Mouse (Mus musculus): ENCODE results near the gene Stam. TPM values are rescaled to one million over a fixed set of nuclear protein-coding genes. Genes with fewer than 3 reads are reported as not detected.

Stam gene
- total RNA-seq, 2 experiments from 2014 or later: 26.6 to 26.9 TPM

DNA sequence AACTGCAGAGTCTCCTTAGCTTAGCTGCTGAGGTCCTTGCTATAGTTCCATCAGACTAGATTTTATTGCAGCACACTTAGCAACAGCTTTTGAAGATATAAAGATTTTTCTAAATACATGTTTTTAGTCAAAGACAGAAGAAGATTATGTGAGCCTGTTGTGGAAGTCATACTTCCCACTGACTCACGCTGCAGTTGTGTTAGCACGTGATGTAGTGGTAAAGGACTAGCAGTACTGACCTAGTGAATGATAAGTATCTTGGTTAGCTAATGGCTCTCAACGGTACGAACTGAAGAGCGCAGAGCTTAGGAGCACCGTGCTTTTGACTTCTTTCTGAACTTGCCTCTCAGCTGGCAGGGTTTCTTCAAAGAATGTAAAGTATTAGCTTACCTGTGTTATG, 52.5 kb downstream of the Stam start:
- DNase-seq: no peak

DNA sequence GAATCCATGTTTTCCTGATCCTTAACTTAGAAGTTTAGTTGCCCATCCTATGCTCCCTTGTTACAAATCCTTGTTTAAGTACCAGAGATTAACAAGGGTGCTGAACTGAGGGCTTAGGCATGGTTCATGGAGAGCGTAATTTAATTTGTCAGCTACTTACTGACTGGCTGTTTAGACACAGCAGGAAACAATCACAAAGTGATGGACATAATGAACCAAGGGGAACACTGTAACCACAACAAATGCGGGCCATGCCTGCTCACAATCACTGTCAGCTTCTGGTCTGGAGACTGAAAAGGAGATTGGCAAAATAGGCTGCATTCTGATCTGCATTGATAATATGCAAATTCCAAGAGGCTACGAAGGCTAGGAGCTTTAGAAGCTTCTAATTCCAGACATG, 53.7 kb downstream of the Stam start:
- DNase-seq: no peak

GRCm38 (mm10) chr2:14130641-14131339, 56.9 kb downstream of the Stam start:
- no peak for DNase-seq

GRCm38 (mm10) chr2:14132468-14133326, 58.8 kb downstream of the Stam start:
- DNase-seq: no peak

- DNase-seq: peak; percentile 43 to 59
These were observed 63.0 kb downstream of the Stam start for GRCm38 (mm10) chr2:14136906-14137305.

- no peak for DNase-seq
These were observed 65.7 kb downstream of the Stam start for GRCm38 (mm10) chr2:14139590-14139989.

DNA sequence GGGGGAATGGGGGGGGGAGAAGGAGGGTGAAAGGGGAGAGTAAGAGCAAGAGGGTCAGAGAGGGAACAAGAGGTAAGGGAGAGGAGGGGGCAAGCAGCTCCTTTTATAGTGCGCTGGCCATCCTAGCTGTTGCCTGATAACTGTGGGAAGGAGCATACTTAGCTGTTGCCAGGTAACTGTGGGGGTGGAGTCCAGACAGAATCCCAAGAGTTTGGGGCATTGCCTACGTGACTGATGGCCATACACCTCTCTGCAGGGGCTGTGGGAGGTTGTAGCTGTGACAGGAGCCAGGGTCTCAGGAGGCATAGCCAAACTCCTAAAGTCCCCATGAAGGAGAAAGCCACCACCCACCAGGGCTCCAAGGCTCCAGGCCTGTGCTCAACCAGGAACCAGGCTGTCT, 66.1 kb downstream of the Stam start:
- DNase-seq: no peak

GRCm38 (mm10) chr2:14145311-14145710, 71.4 kb downstream of the Stam start:
- DNase-seq: peak; percentile 65 to 76

- DNase-seq: no peak
These were observed 73.0 kb downstream of the Stam start for GRCm38 (mm10) chr2:14146913-14147312.

- no peak for DNase-seq
These were observed 76.9 kb downstream of the Stam start for GRCm38 (mm10) chr2:14150829-14151228.

GRCm38 (mm10) chr2:14151854-14152253, 78.0 kb downstream of the Stam start:
- no peak for DNase-seq

GRCm38 (mm10) chr2:14159047-14159446, 85.1 kb downstream of the Stam start:
- DNase-seq: no peak

- no peak for DNase-seq
These were observed 85.9 kb downstream of the Stam start for GRCm38 (mm10) chr2:14159756-14160155.

GRCm38 (mm10) chr2:14164459-14165030, 90.6 kb downstream of the Stam start:
- peak; percentile 24 to 43 for DNase-seq

DNA sequence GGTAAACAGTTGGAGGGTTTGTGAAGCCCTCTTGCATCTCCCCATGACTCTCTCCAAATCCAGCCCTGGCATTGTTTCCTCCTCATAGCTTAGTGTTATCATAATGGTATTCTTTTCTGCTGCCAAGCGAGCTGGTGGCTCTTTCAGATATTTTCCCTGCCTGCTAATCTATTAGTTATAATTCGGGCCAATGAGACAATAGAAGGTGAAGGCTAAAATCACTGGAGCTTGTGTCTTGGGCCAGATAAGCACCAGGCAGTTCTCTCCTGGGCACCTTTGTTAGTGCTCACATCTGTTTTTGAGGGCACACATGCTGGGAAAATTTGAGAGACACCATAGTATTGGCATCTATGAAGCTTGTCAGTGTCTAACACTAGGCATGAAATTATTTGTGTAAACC, 91.2 kb downstream of the Stam start:
- DNase-seq: no peak

GRCm38 (mm10) chr2:14165618-14166344, 91.9 kb downstream of the Stam start:
- DNase-seq: peak; percentile 10 to 68

DNA sequence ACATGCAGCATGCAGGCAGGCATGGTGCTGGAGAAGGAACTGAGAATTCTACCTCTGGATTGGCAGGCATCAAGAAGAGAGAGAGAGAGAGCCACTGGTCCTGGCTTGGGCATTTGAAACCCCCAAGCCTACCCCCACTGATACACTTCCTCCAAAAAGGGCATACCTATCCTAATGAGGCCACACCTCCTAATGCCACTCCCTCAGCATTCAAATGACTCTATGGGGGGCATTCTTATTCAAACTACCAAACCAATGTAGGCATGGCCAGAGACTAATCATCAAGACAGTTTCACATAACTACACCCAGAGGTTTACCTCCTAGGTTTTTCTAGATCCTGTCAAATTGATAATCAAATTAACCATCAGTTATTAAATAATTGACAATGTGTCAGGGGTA, 93.8 kb downstream of the Stam start:
- DNase-seq: no peak

DNA sequence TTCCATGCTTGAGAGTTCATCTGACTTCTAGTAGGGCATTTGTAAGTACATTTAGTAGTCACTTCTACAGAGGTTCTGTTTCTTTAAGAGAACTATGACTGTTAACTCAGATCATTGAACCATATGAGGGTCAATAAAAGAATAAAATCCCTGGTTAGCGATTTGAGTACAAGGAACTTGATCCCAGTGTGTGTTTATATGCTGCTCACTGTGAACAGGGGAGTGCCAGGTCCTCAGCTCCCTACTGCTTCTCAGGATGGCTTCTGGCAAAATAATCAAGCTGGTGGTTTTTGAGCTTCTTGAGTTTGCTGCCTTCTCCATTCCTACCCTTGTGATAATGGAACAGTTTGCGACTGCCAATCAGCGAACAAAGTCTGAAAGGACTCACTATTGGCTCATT, 100.4 kb downstream of the Stam start, which contains the start of gene Tmem236:
Gene Tmem236, plus strand, starts transcription at position 190 of the 400 bp plus-strand sequence.
- DNase-seq: no peak

DNA sequence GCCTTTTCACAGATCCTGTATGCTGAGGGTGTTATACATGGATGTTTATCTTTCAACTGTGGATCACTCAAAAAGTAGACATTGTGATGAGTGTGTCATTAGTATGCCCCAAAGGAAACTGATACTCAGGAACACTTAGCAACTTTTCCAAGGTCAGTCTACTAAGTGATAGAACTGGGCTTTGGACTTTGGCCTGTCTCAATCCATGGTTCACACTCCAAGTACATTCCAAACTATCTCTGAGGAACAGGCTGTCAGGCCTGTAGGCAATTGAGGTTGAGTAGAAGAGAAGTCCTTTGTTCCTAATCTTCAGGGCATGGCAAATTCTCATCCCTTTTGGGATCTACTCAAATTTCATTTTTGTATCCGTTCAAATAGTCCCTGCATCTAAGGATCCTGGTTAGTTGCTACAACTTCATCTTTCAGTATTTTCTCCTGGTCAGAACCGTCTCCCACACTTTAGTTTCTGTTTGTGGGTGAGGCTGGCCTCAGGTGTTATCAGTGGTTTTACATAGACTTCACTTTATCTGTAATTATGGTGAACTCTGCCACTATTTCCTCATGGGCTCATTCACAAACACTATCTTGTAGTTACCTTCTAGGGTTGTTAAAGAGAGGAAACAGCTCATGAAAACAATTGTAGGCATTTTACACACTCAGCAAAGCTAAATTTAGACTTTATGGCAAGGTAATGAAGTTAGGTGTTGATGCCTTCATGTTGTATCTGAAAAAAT, 102.7 kb downstream of the Stam start:
- DNase-seq: no peak

DNA sequence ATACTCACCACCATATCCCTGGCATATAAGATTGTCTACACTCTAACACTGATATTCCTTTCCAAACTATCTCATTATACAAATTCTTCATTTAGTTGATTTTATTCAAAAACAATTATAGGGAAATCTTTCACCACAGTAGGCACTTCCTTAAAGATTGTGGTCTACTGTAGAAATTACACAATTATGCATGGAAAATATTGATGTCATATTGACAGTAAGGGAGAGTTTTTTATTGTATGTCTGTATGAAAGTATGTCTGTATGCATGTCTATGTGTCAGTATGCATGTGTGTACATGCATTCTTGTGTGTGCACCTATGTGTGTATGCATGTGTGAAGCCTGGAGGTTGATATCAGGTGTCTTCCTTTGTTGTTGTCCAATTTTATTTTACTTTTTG, 110.5 kb downstream of the Stam start:
- DNase-seq: no peak

- DNase-seq: no peak
These were observed 116.8 kb downstream of the Stam start for GRCm38 (mm10) chr2:14190684-14191083.

GRCm38 (mm10) chr2:14191601-14192000, 117.7 kb downstream of the Stam start:
- DNase-seq: no peak

Measured in heart, adult 18-20 months (tissue).